Mouse (Mus musculus): Measurements from ENCODE around the gene Tnfrsf9.
"Not testable (repeated sequence)": the region's sequence is repeated elsewhere in the genome, so short reads cannot be mapped to it uniquely, and the experiment has no call there.

The Tnfrsf9 gene

GRCm38 (mm10) chr4:150894718-150895501 lies 19.5 kb upstream of the Tnfrsf9 start:
- DNase-seq (ENCODE audit: low spot score in 2 of 2) = no peak

- DNase-seq (ENCODE audit: low spot score in 2 of 2) = no peak
Measured at GRCm38 (mm10) chr4:150896896-150897624, 17.3 kb upstream of the Tnfrsf9 start.

- peak in 1 of 2 experiments; percentile 56 for DNase-seq (ENCODE audit: low spot score in 2 of 2)
Measured at GRCm38 (mm10) chr4:150898716-150899365, 15.5 kb upstream of the Tnfrsf9 start.

- DNase-seq (ENCODE audit: low spot score in 2 of 2) = no peak
Measured at GRCm38 (mm10) chr4:150900486-150900885, 13.9 kb upstream of the Tnfrsf9 start.

GRCm38 (mm10) chr4:150901651-150902050 lies 12.7 kb upstream of the Tnfrsf9 start:
- peak; percentile 39 to 78 for DNase-seq (ENCODE audit: low spot score in 2 of 2)

- no peak for DNase-seq (ENCODE audit: low spot score in 2 of 2)
Measured at GRCm38 (mm10) chr4:150902062-150902461, 12.3 kb upstream of the Tnfrsf9 start.

GRCm38 (mm10) chr4:150903091-150903742 lies 11.1 kb upstream of the Tnfrsf9 start:
- DNase-seq (ENCODE audit: low spot score in 2 of 2) = no peak

GRCm38 (mm10) chr4:150907099-150907498 lies 7.3 kb upstream of the Tnfrsf9 start:
- no peak for DNase-seq (ENCODE audit: low spot score in 2 of 2)

- not testable (repeated sequence) for DNase-seq (ENCODE audit: low spot score in 2 of 2)
Measured at GRCm38 (mm10) chr4:150908512-150908911, 5.8 kb upstream of the Tnfrsf9 start.

- peak; percentile 94 to 97 for DNase-seq (ENCODE audit: low spot score in 2 of 2)
Measured at GRCm38 (mm10) chr4:150909451-150910156, 4.8 kb upstream of the Tnfrsf9 start.

- no peak for DNase-seq (ENCODE audit: low spot score in 2 of 2)
Measured at GRCm38 (mm10) chr4:150910164-150910951, 4.0 kb upstream of the Tnfrsf9 start.

GRCm38 (mm10) chr4:150913743-150914142 lies 619 bp upstream of the Tnfrsf9 start:
- DNase-seq (ENCODE audit: low spot score in 2 of 2) = no peak

- DNase-seq (ENCODE audit: low spot score in 2 of 2) = peak; percentile 65
Measured at GRCm38 (mm10) chr4:150915181-150915906, 982 bp downstream of the Tnfrsf9 start.

GRCm38 (mm10) chr4:150917336-150918027 lies 3.1 kb downstream of the Tnfrsf9 start:
- DNase-seq (ENCODE audit: low spot score in 2 of 2) = no peak

- DNase-seq (ENCODE audit: low spot score in 2 of 2) = no peak
Measured at GRCm38 (mm10) chr4:150921206-150921605, 6.8 kb downstream of the Tnfrsf9 start.

- no peak for DNase-seq (ENCODE audit: low spot score in 2 of 2)
Measured at GRCm38 (mm10) chr4:150924308-150924707, 9.9 kb downstream of the Tnfrsf9 start.

- DNase-seq (ENCODE audit: low spot score in 2 of 2) = no peak
Measured at GRCm38 (mm10) chr4:150924936-150925335, 10.6 kb downstream of the Tnfrsf9 start.

GRCm38 (mm10) chr4:150925923-150926322 lies 11.6 kb downstream of the Tnfrsf9 start:
- DNase-seq (ENCODE audit: low spot score in 2 of 2) = no peak

All from left cerebral cortex, adult 9 months (tissue).